Mouse (Mus musculus): ENCODE results near the gene Rnase12. TPM values are rescaled to one million over a fixed set of nuclear protein-coding genes. Genes with fewer than 3 reads are reported as not detected.

Rnase12 gene
- total and polyA plus RNA-seq, 2 experiments from 2014 or later: not detected

GRCm38 (mm10) chr14:51051941-51052340, 5.5 kb downstream of the Rnase12 start:
- Histone ChIP-seq H3K4me3 (ENCODE audit: low read depth, low read length) (no peak overlapping the region), H3K4me2 (ENCODE audit: low read depth, low read length) (no peak overlapping the region), H3K27ac (ENCODE audit: low read depth) (no peak overlapping the region), H3K36me3 (replicated peaks; ENCODE audit: control insufficient read depth, insufficient read depth, low read length) (no peaks in the 10 kb centered on the region), H3K9me3 (replicated peaks; ENCODE audit: control insufficient read depth, low read length) (no peaks in the 10 kb centered on the region), H3K27me3 (ENCODE audit: control insufficient read depth, insufficient read depth, low read length) (no peaks in the 10 kb centered on the region), H3K4me1 (ENCODE audit: control insufficient read depth, insufficient read depth) (no peaks in the 10 kb centered on the region), H3K9ac (replicated peaks; ENCODE audit: low read depth, low read length) (no peak overlapping the region)
- no peak for TF ChIP-seq CTCF (IDR thresholded peaks at IDR 0.05; ENCODE audit: low read depth)
- TF ChIP-seq EP300 (IDR thresholded peaks at IDR 0.05; ENCODE audit: low read depth): no peak
- ATAC-seq (ENCODE audit: insufficient read depth, low read depth) (no peak), DNase-seq (ENCODE audit: low spot score) (no peak)
- 46% methylated on average over 5 of the region's 5 CpGs for WGBS

GRCm38 (mm10) chr14:51050063-51050462, 7.4 kb downstream of the Rnase12 start, which contains the start of gene Rnase11:
Rnase11 (minus strand) TSS chr14:51050163.
- DNase-seq (ENCODE audit: low spot score) (no peak), ATAC-seq (ENCODE audit: insufficient read depth, low read depth) (no peak)
- no peak within 1 kb of the TSS for H3K9ac ChIP-seq (replicated peaks; ENCODE audit: low read depth, low read length)
- no peaks in the 10 kb centered on the region for H3K27me3 ChIP-seq (ENCODE audit: control insufficient read depth, insufficient read depth, low read length)
- 78% methylated on average over 2 of the region's 2 CpGs for WGBS
- TF ChIP-seq CTCF (IDR thresholded peaks at IDR 0.05; ENCODE audit: low read depth): no peak
- no peak within 1 kb of the TSS for H3K27ac ChIP-seq (ENCODE audit: low read depth)
- H3K4me2 ChIP-seq (ENCODE audit: low read depth, low read length): no peak within 1 kb of the TSS
- no peaks in the 10 kb centered on the region for H3K4me1 ChIP-seq (ENCODE audit: control insufficient read depth, insufficient read depth)
- H3K36me3 ChIP-seq (replicated peaks; ENCODE audit: control insufficient read depth, insufficient read depth, low read length): no peaks in the 10 kb centered on the region
- H3K9me3 ChIP-seq (replicated peaks; ENCODE audit: control insufficient read depth, low read length): no peaks in the 10 kb centered on the region
- no peak within 1 kb of the TSS for H3K4me3 ChIP-seq (ENCODE audit: low read depth, low read length)

DNA sequence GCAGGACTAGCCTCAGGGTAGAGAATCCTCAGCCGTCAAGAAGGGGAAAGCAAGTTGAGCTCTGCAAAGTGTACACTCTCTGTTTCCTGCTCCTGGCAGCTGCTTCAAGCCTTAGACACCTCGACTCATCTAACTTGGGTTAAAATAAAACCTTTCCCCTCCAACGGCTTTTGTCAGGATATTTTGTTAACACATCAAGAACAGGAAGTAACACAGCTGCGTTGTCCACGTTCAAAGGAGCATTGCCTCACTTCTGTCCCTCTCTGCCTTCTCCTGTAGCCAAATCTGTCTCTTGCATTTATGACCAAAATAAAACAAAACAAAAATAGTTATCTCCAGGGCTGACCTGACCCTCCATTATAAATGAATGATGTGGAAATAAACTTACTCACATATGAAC, 9.6 kb downstream of the Rnase12 start:
- Histone ChIP-seq H3K36me3 (replicated peaks; ENCODE audit: control insufficient read depth, insufficient read depth, low read length) (no peaks in the 10 kb centered on the region), H3K9ac (replicated peaks; ENCODE audit: low read depth, low read length) (no peak overlapping the region), H3K27ac (ENCODE audit: low read depth) (no peak overlapping the region), H3K4me2 (ENCODE audit: low read depth, low read length) (no peak overlapping the region), H3K4me1 (ENCODE audit: control insufficient read depth, insufficient read depth) (no peaks in the 10 kb centered on the region), H3K4me3 (ENCODE audit: low read depth, low read length) (no peak overlapping the region), H3K9me3 (replicated peaks; ENCODE audit: control insufficient read depth, low read length) (no peaks in the 10 kb centered on the region), H3K27me3 (ENCODE audit: control insufficient read depth, insufficient read depth, low read length) (no peaks in the 10 kb centered on the region)
- DNase-seq (ENCODE audit: low spot score): no peak
- ATAC-seq (ENCODE audit: insufficient read depth, low read depth): no peak
- 26% methylated on average over 5 of the region's 5 CpGs for WGBS
- TF ChIP-seq CTCF (IDR thresholded peaks at IDR 0.05; ENCODE audit: low read depth) (no peak), EP300 (IDR thresholded peaks at IDR 0.05; ENCODE audit: low read depth) (no peak)

DNA sequence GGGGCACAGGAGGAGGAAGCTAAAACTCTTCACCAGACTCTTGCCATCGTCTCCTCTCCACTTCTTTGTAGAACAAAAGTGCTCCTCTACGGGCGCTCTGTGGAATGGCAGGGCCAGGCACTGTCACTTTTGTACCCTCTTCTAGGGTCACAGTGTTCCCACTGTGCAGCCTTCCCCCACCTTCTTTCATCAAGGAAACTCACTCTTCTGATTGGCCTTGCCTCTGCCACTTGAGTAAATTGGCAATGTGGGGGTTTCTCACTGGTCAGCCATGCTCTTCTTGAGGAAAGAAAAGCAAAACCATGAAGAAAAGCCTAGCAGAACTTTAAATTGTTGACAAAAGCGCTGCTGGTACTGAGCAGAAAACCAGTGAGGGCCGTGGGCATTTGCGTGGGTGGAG, 15.7 kb downstream of the Rnase12 start, which contains the start of gene Rnase9:
TSS of gene Rnase9 (minus strand) at position 101 of the 400 bp plus-strand sequence.
- Histone ChIP-seq H3K4me3 (ENCODE audit: low read depth, low read length) (no peak within 1 kb of the TSS), H3K27ac (ENCODE audit: low read depth) (no peak within 1 kb of the TSS), H3K36me3 (replicated peaks; ENCODE audit: control insufficient read depth, insufficient read depth, low read length) (no peaks in the 10 kb centered on the region), H3K27me3 (ENCODE audit: control insufficient read depth, insufficient read depth, low read length) (no peaks in the 10 kb centered on the region), H3K9me3 (replicated peaks; ENCODE audit: control insufficient read depth, low read length) (no peaks in the 10 kb centered on the region), H3K9ac (replicated peaks; ENCODE audit: low read depth, low read length) (no peak within 1 kb of the TSS), H3K4me2 (ENCODE audit: low read depth, low read length) (no peak within 1 kb of the TSS), H3K4me1 (ENCODE audit: control insufficient read depth, insufficient read depth) (peaks cover 11% of the 10 kb centered on the region; the same call in 1 of the 2 replicates)
- DNase-seq (ENCODE audit: low spot score): no peak
- WGBS: 79% methylated on average over 6 of the region's 6 CpGs
- ATAC-seq (ENCODE audit: insufficient read depth, low read depth): no peak
- TF ChIP-seq CTCF (IDR thresholded peaks at IDR 0.05; ENCODE audit: low read depth) (no peak), EP300 (IDR thresholded peaks at IDR 0.05; ENCODE audit: low read depth) (no peak)

DNA sequence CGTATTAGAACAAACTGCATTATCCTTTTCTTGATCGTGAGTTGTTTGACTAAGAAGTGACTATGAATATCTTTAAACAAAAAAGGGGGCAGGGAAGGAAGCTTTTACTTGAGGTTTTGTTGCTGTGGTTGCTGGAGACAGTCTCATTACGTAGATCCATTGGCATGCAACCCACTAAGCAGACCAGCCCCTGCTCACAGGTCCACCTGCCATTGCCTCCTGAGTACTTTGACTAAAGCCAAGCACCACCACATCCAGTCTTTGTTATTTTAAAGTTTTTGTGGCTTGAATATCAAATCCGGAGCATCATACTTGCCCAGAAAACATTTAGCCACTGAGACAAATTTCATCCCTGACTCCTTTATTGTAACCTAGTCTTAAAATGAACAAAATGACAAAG, 21.2 kb downstream of the Rnase12 start:
- DNase-seq (ENCODE audit: low spot score) (no peak), ATAC-seq (ENCODE audit: insufficient read depth, low read depth) (no peak)
- Histone ChIP-seq H3K4me2 (ENCODE audit: low read depth, low read length) (no peak overlapping the region), H3K9ac (replicated peaks; ENCODE audit: low read depth, low read length) (no peak overlapping the region), H3K4me1 (ENCODE audit: control insufficient read depth, insufficient read depth) (peaks cover 11% of the 10 kb centered on the region; the same call in 1 of the 2 replicates), H3K27ac (ENCODE audit: low read depth) (no peak overlapping the region), H3K9me3 (replicated peaks; ENCODE audit: control insufficient read depth, low read length) (no peaks in the 10 kb centered on the region), H3K4me3 (ENCODE audit: low read depth, low read length) (no peak overlapping the region), H3K36me3 (replicated peaks; ENCODE audit: control insufficient read depth, insufficient read depth, low read length) (no peaks in the 10 kb centered on the region), H3K27me3 (ENCODE audit: control insufficient read depth, insufficient read depth, low read length) (no peaks in the 10 kb centered on the region)
- WGBS: 77% methylated on average over 4 of the region's 4 CpGs
- TF ChIP-seq EP300 (IDR thresholded peaks at IDR 0.05; ENCODE audit: low read depth) (no peak), CTCF (IDR thresholded peaks at IDR 0.05; ENCODE audit: low read depth) (no peak)

GRCm38 (mm10) chr14:51035206-51035605, 22.3 kb downstream of the Rnase12 start:
- no peak overlapping the region for H3K4me2 ChIP-seq (ENCODE audit: low read depth, low read length)
- H3K27me3 ChIP-seq (ENCODE audit: control insufficient read depth, insufficient read depth, low read length): no peaks in the 10 kb centered on the region
- H3K27ac ChIP-seq (ENCODE audit: low read depth): no peak overlapping the region
- WGBS: 57% methylated on average over 1 of the region's 1 CpGs
- no peak for ATAC-seq (ENCODE audit: insufficient read depth, low read depth)
- no peak overlapping the region for H3K4me3 ChIP-seq (ENCODE audit: low read depth, low read length)
- H3K9ac ChIP-seq (replicated peaks; ENCODE audit: low read depth, low read length): no peak overlapping the region
- no peak for DNase-seq (ENCODE audit: low spot score)
- H3K4me1 ChIP-seq (ENCODE audit: control insufficient read depth, insufficient read depth): peaks cover 7% of the 10 kb centered on the region; the same call in 1 of the 2 replicates
- H3K36me3 ChIP-seq (replicated peaks; ENCODE audit: control insufficient read depth, insufficient read depth, low read length): no peaks in the 10 kb centered on the region
- TF ChIP-seq EP300 (IDR thresholded peaks at IDR 0.05; ENCODE audit: low read depth) (no peak), CTCF (IDR thresholded peaks at IDR 0.05; ENCODE audit: low read depth) (no peak)
- no peaks in the 10 kb centered on the region for H3K9me3 ChIP-seq (replicated peaks; ENCODE audit: control insufficient read depth, low read length)
